Mouse (Mus musculus): ENCODE measurements around the gene Arhgef6. TPM values are rescaled to one million over a fixed set of nuclear protein-coding genes. Genes with fewer than 3 reads are reported as not detected.

Arhgef6 gene
- polyA plus RNA-seq, 1 experiment from 2014 or later, result 7.8 TPM

GRCm38 (mm10) chrX:57335313-57335712 is 3.2 kb downstream of the Arhgef6 start:
- Histone ChIP-seq H3K4me2 (no peak overlapping the region), H3K27ac (no peak overlapping the region), H3K27me3 (no peaks in the 10 kb centered on the region), H3K36me3 (no peaks in the 10 kb centered on the region), H3K9me3 (no peaks in the 10 kb centered on the region), H3K4me1 (replicated peaks) (no peaks in the 10 kb centered on the region), H3K9ac (no peak overlapping the region), H3K4me3 (no peak overlapping the region)
- no peak for ATAC-seq (ENCODE audit: low FRiP score)
- 90% methylated on average over 6 of the region's 6 CpGs for WGBS

- H3K27me3 ChIP-seq, result no peaks in the 10 kb centered on the region
- no peaks in the 10 kb centered on the region for H3K9me3 ChIP-seq
- no peak overlapping the region for H3K9ac ChIP-seq
- WGBS, result 79% methylated on average over 3 of the region's 3 CpGs
- no peak overlapping the region for H3K4me2 ChIP-seq
- no peak overlapping the region for H3K27ac ChIP-seq
- no peaks in the 10 kb centered on the region for H3K4me1 ChIP-seq (replicated peaks)
- ATAC-seq (ENCODE audit: low FRiP score), result no peak
- H3K36me3 ChIP-seq, result no peaks in the 10 kb centered on the region
- H3K4me3 ChIP-seq, result no peak overlapping the region
Observed at GRCm38 (mm10) chrX:57327668-57328338, 10.7 kb downstream of the Arhgef6 start.

GRCm38 (mm10) chrX:57326487-57327221 is 11.9 kb downstream of the Arhgef6 start:
- ATAC-seq (ENCODE audit: low FRiP score), result peak; percentile 84
- H3K9me3 ChIP-seq, result no peaks in the 10 kb centered on the region
- 27% methylated on average over 16 of the region's 16 CpGs for WGBS
- H3K27me3 ChIP-seq, result no peaks in the 10 kb centered on the region
- H3K36me3 ChIP-seq, result no peaks in the 10 kb centered on the region
- H3K4me2 ChIP-seq, result peak overlapping the region; percentile 70
- H3K9ac ChIP-seq, result peak overlapping the region; percentile 68
- no peak overlapping the region for H3K27ac ChIP-seq
- H3K4me3 ChIP-seq, result peak overlapping the region; percentile 46
- H3K4me1 ChIP-seq (replicated peaks), result no peaks in the 10 kb centered on the region

- no peaks in the 10 kb centered on the region for H3K4me1 ChIP-seq (replicated peaks)
- WGBS, result 14% methylated on average over 27 of the region's 29 CpGs
- no peaks in the 10 kb centered on the region for H3K36me3 ChIP-seq
- H3K27me3 ChIP-seq, result no peaks in the 10 kb centered on the region
- ATAC-seq (ENCODE audit: low FRiP score), result peak; percentile 89
- peak overlapping the region; percentile 70 for H3K4me2 ChIP-seq
- no peak overlapping the region for H3K27ac ChIP-seq
- H3K9me3 ChIP-seq, result no peaks in the 10 kb centered on the region
- peak overlapping the region; percentile 46 for H3K4me3 ChIP-seq
- peak overlapping the region; percentile 68 for H3K9ac ChIP-seq
Observed at GRCm38 (mm10) chrX:57325861-57326461, 12.6 kb downstream of the Arhgef6 start.

GRCm38 (mm10) chrX:57324891-57325290 is 13.6 kb downstream of the Arhgef6 start:
- Histone ChIP-seq H3K9me3 (no peaks in the 10 kb centered on the region), H3K27me3 (no peaks in the 10 kb centered on the region), H3K27ac (no peak overlapping the region), H3K4me2 (no peak overlapping the region), H3K9ac (no peak overlapping the region), H3K4me3 (no peak overlapping the region), H3K36me3 (no peaks in the 10 kb centered on the region), H3K4me1 (replicated peaks) (no peaks in the 10 kb centered on the region)
- 66% methylated on average over 6 of the region's 6 CpGs for WGBS
- ATAC-seq (ENCODE audit: low FRiP score), result no peak

- Histone ChIP-seq H3K9me3 (no peaks in the 10 kb centered on the region), H3K4me2 (no peak overlapping the region), H3K9ac (no peak overlapping the region), H3K27me3 (no peaks in the 10 kb centered on the region), H3K4me3 (no peak overlapping the region), H3K4me1 (replicated peaks) (no peaks in the 10 kb centered on the region), H3K27ac (no peak overlapping the region), H3K36me3 (no peaks in the 10 kb centered on the region)
- WGBS, result 80% methylated on average over 5 of the region's 5 CpGs
- no peak for ATAC-seq (ENCODE audit: low FRiP score)
Observed at GRCm38 (mm10) chrX:57312066-57312465, 26.5 kb downstream of the Arhgef6 start.

- Histone ChIP-seq H3K4me3 (no peak overlapping the region), H3K4me2 (no peak overlapping the region), H3K27me3 (no peaks in the 10 kb centered on the region), H3K9me3 (no peaks in the 10 kb centered on the region), H3K9ac (no peak overlapping the region), H3K27ac (no peak overlapping the region), H3K36me3 (no peaks in the 10 kb centered on the region), H3K4me1 (replicated peaks) (no peaks in the 10 kb centered on the region)
- WGBS, result 76% methylated on average over 2 of the region's 2 CpGs
- no peak for ATAC-seq (ENCODE audit: low FRiP score)
Observed at GRCm38 (mm10) chrX:57309993-57310392, 28.5 kb downstream of the Arhgef6 start.

GRCm38 (mm10) chrX:57306747-57307146 is 31.8 kb downstream of the Arhgef6 start:
- no peaks in the 10 kb centered on the region for H3K4me1 ChIP-seq (replicated peaks)
- no peak overlapping the region for H3K27ac ChIP-seq
- H3K9ac ChIP-seq, result no peak overlapping the region
- H3K36me3 ChIP-seq, result no peaks in the 10 kb centered on the region
- no peak overlapping the region for H3K4me2 ChIP-seq
- WGBS, result 78% methylated on average over 6 of the region's 6 CpGs
- ATAC-seq (ENCODE audit: low FRiP score), result no peak
- no peaks in the 10 kb centered on the region for H3K9me3 ChIP-seq
- H3K4me3 ChIP-seq, result no peak overlapping the region
- H3K27me3 ChIP-seq, result no peaks in the 10 kb centered on the region

- no peaks in the 10 kb centered on the region for H3K27me3 ChIP-seq
- no peak overlapping the region for H3K27ac ChIP-seq
- H3K9ac ChIP-seq, result no peak overlapping the region
- H3K9me3 ChIP-seq, result no peaks in the 10 kb centered on the region
- H3K4me3 ChIP-seq, result no peak overlapping the region
- no peaks in the 10 kb centered on the region for H3K4me1 ChIP-seq (replicated peaks)
- WGBS, result 81% methylated on average over 3 of the region's 3 CpGs
- no peak for ATAC-seq (ENCODE audit: low FRiP score)
- H3K4me2 ChIP-seq, result no peak overlapping the region
- no peaks in the 10 kb centered on the region for H3K36me3 ChIP-seq
Observed at GRCm38 (mm10) chrX:57304784-57305287, 33.7 kb downstream of the Arhgef6 start.

- 86% methylated on average over 8 of the region's 8 CpGs for WGBS
- no peak overlapping the region for H3K4me3 ChIP-seq
- H3K4me1 ChIP-seq (replicated peaks), result no peaks in the 10 kb centered on the region
- H3K9me3 ChIP-seq, result no peaks in the 10 kb centered on the region
- H3K4me2 ChIP-seq, result no peak overlapping the region
- H3K27ac ChIP-seq, result no peak overlapping the region
- no peak for ATAC-seq (ENCODE audit: low FRiP score)
- no peaks in the 10 kb centered on the region for H3K36me3 ChIP-seq
- no peaks in the 10 kb centered on the region for H3K27me3 ChIP-seq
- no peak overlapping the region for H3K9ac ChIP-seq
Observed at GRCm38 (mm10) chrX:57303188-57303878, 35.2 kb downstream of the Arhgef6 start.

- Histone ChIP-seq H3K36me3 (no peaks in the 10 kb centered on the region), H3K27ac (no peak overlapping the region), H3K27me3 (no peaks in the 10 kb centered on the region), H3K4me2 (no peak overlapping the region), H3K9ac (no peak overlapping the region), H3K4me1 (replicated peaks) (no peaks in the 10 kb centered on the region), H3K9me3 (no peaks in the 10 kb centered on the region), H3K4me3 (no peak overlapping the region)
- no peak for ATAC-seq (ENCODE audit: low FRiP score)
- WGBS, result 81% methylated on average over 7 of the region's 7 CpGs
Observed at GRCm38 (mm10) chrX:57298946-57299345, 39.6 kb downstream of the Arhgef6 start.

- ATAC-seq (ENCODE audit: low FRiP score), result no peak
- WGBS, result 81% methylated on average over 3 of the region's 3 CpGs
- H3K27ac ChIP-seq, result no peak overlapping the region
Observed at GRCm38 (mm10) chrX:57288458-57288857, 50.1 kb downstream of the Arhgef6 start.

More at GRCm38 (mm10) chrX:57288458-57288857, 50.1 kb downstream of the Arhgef6 start:
- Histone ChIP-seq H3K36me3 (no peaks in the 10 kb centered on the region), H3K4me3 (no peak overlapping the region), H3K4me1 (replicated peaks) (no peaks in the 10 kb centered on the region), H3K4me2 (no peak overlapping the region), H3K9me3 (no peaks in the 10 kb centered on the region), H3K9ac (no peak overlapping the region), H3K27me3 (no peaks in the 10 kb centered on the region)

All from hindbrain, embryonic 13.5 days (tissue).